Mouse (Mus musculus) stomach, postnatal 0 days (tissue): ENCODE results near the gene Pde10a. TPM values are rescaled to one million over a fixed set of nuclear protein-coding genes. Genes with fewer than 3 reads are reported as not detected.

ENCODE experiments used
- ATAC-seq: fragments of 200-750 bp; cut with Nextera tagmentation; 2 replicates; pipeline ENCODE4 v1.8.0; 2017; ENCODE audit not compliant: low FRiP score, low TSS enrichment
- DNase-seq: peaks from one replicate; pipeline ENCODE4 v3.0.0-alpha.2; 2016; ENCODE audit warnings: low spot score
- H3K27ac ChIP-seq: fragments of 300-500 bp; sonication (generic); replicated peaks from 2 replicates; pipeline ENCODE4 v1.5.1; 2014; ENCODE audit warnings: mild to moderate bottlenecking, control low read depth
- H3K27me3 ChIP-seq: fragments of 300-500 bp; sonication (generic); 2 replicates; pipeline ENCODE4 v1.6.1; 2014; ENCODE audit warnings: low read length; ENCODE audit not compliant: control insufficient read depth, insufficient read depth
- H3K36me3 ChIP-seq: fragments of 300-500 bp; sonication (generic); 2 replicates; pipeline ENCODE4 v1.6.1; 2014; ENCODE audit warnings: low read length, mixed read lengths; ENCODE audit not compliant: control insufficient read depth, insufficient read depth
- H3K4me1 ChIP-seq: fragments of 300-500 bp; sonication (generic); replicated peaks from 2 replicates; pipeline ENCODE4 v1.6.1; 2014; ENCODE audit warnings: antibody characterized with exemption; ENCODE audit not compliant: control insufficient read depth, insufficient read depth
- H3K4me2 ChIP-seq: fragments of 300-500 bp; sonication (generic); replicated peaks from 2 replicates; pipeline ENCODE4 v1.6.1; 2014; ENCODE audit warnings: low read depth, mild to moderate bottlenecking, control low read depth, moderate library complexity
- H3K4me3 ChIP-seq: fragments of 300-500 bp; sonication (generic); 2 replicates; pipeline ENCODE4 v1.5.1; 2014; ENCODE audit warnings: low read depth, low read length, control low read depth
- H3K9ac ChIP-seq: fragments of 300-500 bp; sonication (generic); 2 replicates; pipeline ENCODE4 v1.6.1; 2014; ENCODE audit warnings: mild to moderate bottlenecking, low read length, control low read depth, mixed read lengths
- H3K9me3 ChIP-seq: fragments of 300-500 bp; sonication (generic); 2 replicates; pipeline ENCODE4 v1.6.1; 2016; ENCODE audit warnings: low read length; ENCODE audit not compliant: control insufficient read depth
- CTCF ChIP-seq: IDR thresholded peaks from 2 replicates; pipeline ENCODE4 v1.5.1; 2016; ENCODE audit warnings: antibody characterized with exemption, low read depth, mild to moderate bottlenecking, moderate library complexity
- EP300 ChIP-seq: optimal IDR thresholded peaks from 2 replicates; pipeline ENCODE3; 2016; ENCODE audit warnings: antibody characterized with exemption
- WGBS: fragments of 180-500 bp; shearing (Covaris S2); extraction: QIAGEN DNeasy Blood & Tissue Kit; methylation state at CpG from one replicate; pipeline ENCODE4 v1.1.7; 2014; 5-methylcytosine and 5-hydroxymethylcytosine counted together
- polyA plus RNA-seq: library from polyadenylated mRNA; unstranded; fragments of >200 nt; fragmentation: Nextera tagmentation; extraction: Ambion mirVana; gene quantifications from 2 replicates; pipeline ENCODE4 v1.2.1, GENCODE M21; 2015

Gene Pde10a
- polyA plus RNA-seq, 1 experiment from 2014 or later, result 0.69 TPM

GRCm38 (mm10) chr17:8508305-8509141 lies 16.6 kb upstream of the Pde10a start:
- DNase-seq, result peak; percentile 83
- TF ChIP-seq EP300, result no peak
- TF ChIP-seq CTCF, result peak; percentile 30
- peak; percentile 87 for ATAC-seq
- H3K9ac ChIP-seq, result no peak overlapping the region; the same call in 1 of the 2 replicates
- H3K4me2 ChIP-seq, result peak overlapping the region; percentile 31; the same call in 1 of the 2 replicates
- no peaks in the 10 kb centered on the region for H3K36me3 ChIP-seq
- H3K4me3 ChIP-seq, result no peak overlapping the region
- H3K27ac ChIP-seq, result no peak overlapping the region
- H3K9me3 ChIP-seq, result no peaks in the 10 kb centered on the region
- peaks cover 6% of the 10 kb centered on the region for H3K4me1 ChIP-seq
- no peaks in the 10 kb centered on the region for H3K27me3 ChIP-seq
- WGBS, result 2% methylated on average over 16 of the region's 16 CpGs

GRCm38 (mm10) chr17:8516006-8516405 lies 9.2 kb upstream of the Pde10a start:
- TF ChIP-seq CTCF (no peak), EP300 (no peak)
- no peak for ATAC-seq
- no peak overlapping the region for H3K4me3 ChIP-seq
- no peak for DNase-seq
- WGBS, result 74% methylated on average over 6 of the region's 6 CpGs
- no peak overlapping the region for H3K9ac ChIP-seq
- no peak overlapping the region for H3K27ac ChIP-seq
- no peaks in the 10 kb centered on the region for H3K9me3 ChIP-seq
- H3K27me3 ChIP-seq, result no peaks in the 10 kb centered on the region
- no peaks in the 10 kb centered on the region for H3K36me3 ChIP-seq
- no peaks in the 10 kb centered on the region for H3K4me1 ChIP-seq
- no peak overlapping the region for H3K4me2 ChIP-seq

DNA sequence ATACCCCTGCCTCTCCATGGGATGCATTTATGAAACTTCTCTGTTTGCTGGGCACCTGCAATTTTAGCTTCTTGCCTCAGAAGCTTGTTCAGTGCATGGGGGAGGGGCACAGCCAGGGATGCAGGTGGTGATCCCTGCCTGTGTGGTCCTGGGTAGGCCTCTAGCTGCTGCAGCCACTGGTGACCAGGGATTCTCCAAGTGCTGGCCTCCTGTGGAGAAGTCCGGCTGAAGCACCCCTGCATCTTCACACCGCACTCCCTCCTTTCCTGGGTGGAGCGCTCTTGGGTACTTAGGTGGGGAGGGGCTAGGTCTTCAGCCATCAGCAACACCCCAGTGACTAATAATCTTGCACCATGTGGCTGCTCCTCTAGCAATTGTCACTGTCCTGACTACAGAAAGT lies 1.2 kb upstream of the Pde10a start:
- peak overlapping the region; percentile 86 for H3K4me2 ChIP-seq
- H3K27me3 ChIP-seq, result 0 out of 2 replicates have a peak, but pooled peaks cover 4% of the 10 kb centered on the region
- no peak overlapping the region for H3K27ac ChIP-seq
- TF ChIP-seq CTCF, result no peak
- H3K4me1 ChIP-seq, result 0 out of 2 replicates have a peak, but pooled peaks cover 6% of the 10 kb centered on the region
- WGBS, result 18% methylated on average over 3 of the region's 3 CpGs
- no peak overlapping the region for H3K9ac ChIP-seq
- H3K4me3 ChIP-seq, result no peak overlapping the region; the same call in 1 of the 2 replicates
- H3K36me3 ChIP-seq, result no peaks in the 10 kb centered on the region
- ATAC-seq (no peak), DNase-seq (no peak)
- H3K9me3 ChIP-seq, result no peaks in the 10 kb centered on the region

DNA sequence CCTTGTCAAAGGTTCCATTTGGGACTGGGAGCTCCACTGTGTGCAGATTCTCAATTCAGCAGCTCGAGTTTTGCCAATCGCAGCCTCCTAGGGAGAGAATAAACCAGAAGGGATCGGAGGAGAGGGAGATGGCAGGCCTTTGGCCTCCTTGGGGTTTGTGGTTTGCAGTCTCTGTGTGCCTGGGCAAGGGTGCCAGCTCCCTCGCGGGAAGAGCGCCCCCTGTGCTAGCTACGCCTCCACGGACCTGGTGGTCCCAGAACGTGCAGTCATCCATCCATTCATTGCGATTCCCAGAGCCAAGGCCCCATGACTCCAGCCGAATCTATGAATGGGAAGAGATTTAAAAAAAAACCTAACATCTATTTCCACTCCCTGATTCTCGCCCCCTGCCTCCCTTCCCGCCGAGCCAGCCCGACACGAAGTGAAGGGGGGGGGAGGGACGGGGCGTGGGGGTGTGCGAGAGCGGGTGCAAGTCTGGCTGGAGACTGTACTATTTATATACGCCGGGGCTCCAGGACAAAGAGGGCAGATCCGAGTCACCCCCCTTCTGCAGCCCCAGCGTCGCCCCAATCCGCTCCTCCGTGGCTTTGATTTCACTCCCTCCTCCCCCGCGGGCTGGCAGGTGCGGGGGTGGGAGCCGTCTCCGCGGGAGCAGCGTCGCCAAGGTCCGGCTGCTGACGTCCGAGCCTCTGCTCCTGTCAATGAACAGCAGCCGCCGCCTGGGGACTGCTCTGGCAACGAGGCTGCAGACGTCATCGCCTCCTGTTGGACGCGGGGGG lies 596 bp upstream of the Pde10a start:
- 1% methylated on average over 26 of the region's 45 CpGs for WGBS
- peak; percentile 91 for ATAC-seq
- H3K27me3 ChIP-seq, result 0 out of 2 replicates have a peak, but pooled peaks cover 4% of the 10 kb centered on the region

DNA sequence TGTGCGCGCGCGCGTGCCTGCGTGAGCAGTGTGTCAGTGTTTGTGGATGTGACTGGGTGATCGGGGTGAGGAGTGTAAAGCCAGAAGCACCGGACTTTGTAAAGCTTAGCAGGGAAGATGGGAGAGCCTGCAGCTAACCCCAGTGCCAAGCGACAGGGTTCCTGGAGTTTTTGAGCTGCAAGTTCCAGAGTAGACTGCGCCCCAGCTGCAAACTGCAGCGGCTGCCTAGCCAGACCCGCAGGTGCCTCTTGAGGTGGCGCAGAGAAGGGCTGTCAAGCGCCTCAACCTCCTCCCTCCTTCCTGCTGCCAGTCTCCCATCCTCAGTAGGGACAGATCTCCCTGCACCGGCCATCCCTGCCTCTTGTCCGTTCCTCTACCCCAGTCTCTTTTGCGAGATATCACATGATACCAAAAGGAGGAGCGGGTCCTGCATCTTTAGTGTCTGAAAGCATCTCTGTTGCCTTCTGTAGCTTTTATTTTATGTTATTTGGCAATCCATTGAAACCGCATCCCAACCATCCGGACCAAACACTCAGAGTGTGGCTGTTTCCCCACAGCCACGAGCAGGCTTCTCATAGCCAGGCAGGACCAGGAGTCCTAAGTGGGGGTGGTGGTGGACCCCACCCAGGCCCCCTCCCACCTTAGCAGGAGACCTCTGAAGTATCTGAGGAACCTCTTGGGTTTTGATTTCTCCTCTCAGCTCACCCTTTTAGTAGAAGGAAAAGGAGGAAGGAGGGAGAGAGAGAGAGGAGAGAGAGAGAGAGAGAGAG lies 984 bp downstream of the Pde10a start:
- Histone ChIP-seq H3K4me3 (peak overlapping the region; percentile 48), H3K27ac (no peak overlapping the region), H3K27me3 (0 out of 2 replicates have a peak, but pooled peaks cover 4% of the 10 kb centered on the region), H3K9me3 (no peaks in the 10 kb centered on the region), H3K9ac (no peak overlapping the region), H3K36me3 (no peaks in the 10 kb centered on the region), H3K4me1 (0 out of 2 replicates have a peak, but pooled peaks cover 6% of the 10 kb centered on the region), H3K4me2 (peak overlapping the region; percentile 86)
- ATAC-seq (no peak), DNase-seq (peak; percentile 26)
- no peak for TF ChIP-seq EP300
- TF ChIP-seq CTCF, result no peak
- 6% methylated on average over 20 of the region's 21 CpGs for WGBS

More for the DNA sequence above, 596 bp upstream of the Pde10a start:
- Histone ChIP-seq H3K9ac (0 out of 2 replicates have a peak overlapping the region, but pooled peaks have one; percentile 41), H3K4me2 (peak overlapping the region; percentile 86), H3K9me3 (no peaks in the 10 kb centered on the region), H3K4me3 (peak overlapping the region; percentile 48), H3K4me1 (0 out of 2 replicates have a peak, but pooled peaks cover 6% of the 10 kb centered on the region), H3K27ac (no peak overlapping the region), H3K36me3 (no peaks in the 10 kb centered on the region)
- TF ChIP-seq CTCF (peak; percentile 52), EP300 (no peak)
- DNase-seq, result peak; percentile 83
